Mouse (Mus musculus) C2C12 (cell line): Measurements from ENCODE around the gene Lyrm2.

Experiments used
- CTCF ChIP-seq: IDR thresholded peaks from one replicate; pipeline ENCODE4 v1.5.1; 2011; ENCODE audit not compliant: control insufficient read depth, insufficient read depth, insufficient read length
- FOSL1 ChIP-seq: IDR thresholded peaks from one replicate; pipeline ENCODE4 v1.8.0; 2011; ENCODE audit warnings: mild to moderate bottlenecking, low read length; ENCODE audit not compliant: poor library complexity, insufficient read depth, severe bottlenecking
- MAX ChIP-seq: IDR thresholded peaks from one replicate; pipeline ENCODE4 v1.6.1; 2011; ENCODE audit warnings: mild to moderate bottlenecking, control low read depth
- MYOG ChIP-seq: IDR thresholded peaks from one replicate; pipeline ENCODE4 v1.6.1; 2011; ENCODE audit not compliant: control insufficient read depth, insufficient read length; ENCODE audit errors: extremely low read depth

GRCm38 (mm10) chr4:32833494-32834282 lies 33.6 kb downstream of the Lyrm2 start:
- TF ChIP-seq CTCF (no peak), MYOG (no peak), MAX (no peak), FOSL1 (no peak)
